Mouse (Mus musculus): ENCODE data around the gene Alkbh3. TPM values are rescaled to one million over a fixed set of nuclear protein-coding genes. Genes with fewer than 3 reads are reported as not detected.

Alkbh3 gene
- polyA plus RNA-seq, 1 experiment from 2014 or later, result 58.8 TPM

DNA sequence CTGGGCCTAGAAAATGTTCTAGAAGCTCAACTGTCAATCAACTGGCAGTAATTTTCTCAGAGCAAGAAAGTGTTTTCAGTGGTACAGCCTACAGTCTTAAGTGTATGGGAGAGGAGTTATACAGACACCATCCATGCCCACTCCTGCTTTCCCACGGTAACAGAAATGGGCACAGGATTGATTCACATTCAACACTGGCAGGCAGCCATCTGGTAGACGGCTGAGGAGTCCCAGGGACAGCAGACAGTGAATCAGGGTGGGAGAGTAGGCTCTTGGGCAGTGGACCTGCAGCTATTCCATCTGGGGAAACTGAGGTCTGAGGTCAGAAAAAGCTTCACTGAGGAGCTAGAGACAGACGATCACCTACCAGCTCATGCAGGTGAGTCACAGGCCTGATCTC, 39.0 kb downstream of the Alkbh3 start:
- no peak for TF ChIP-seq CTCF (IDR thresholded peaks at IDR 0.05; ENCODE audit: low read depth)
- Histone ChIP-seq H3K4me2 (replicated peaks; ENCODE audit: low read depth) (no peak overlapping the region), H3K27ac (ENCODE audit: low read depth, low read length) (no peak overlapping the region), H3K36me3 (ENCODE audit: control insufficient read depth, insufficient read depth) (no peaks in the 10 kb centered on the region), H3K9ac (ENCODE audit: low read depth, low read length) (no peak overlapping the region), H3K4me1 (replicated peaks; ENCODE audit: control insufficient read depth, insufficient read depth, low read length) (no peaks in the 10 kb centered on the region; the same call in 1 of the 2 replicates), H3K9me3 (ENCODE audit: control insufficient read depth) (no peaks in the 10 kb centered on the region), H3K4me3 (ENCODE audit: low read depth, low read length) (no peak overlapping the region), H3K27me3 (replicated peaks; ENCODE audit: control insufficient read depth, insufficient read depth, low read length) (no peaks in the 10 kb centered on the region)
- 66% methylated on average over 3 of the region's 3 CpGs for WGBS
- no peak for ATAC-seq

- no peak for TF ChIP-seq CTCF (IDR thresholded peaks at IDR 0.05; ENCODE audit: low read depth)
- Histone ChIP-seq H3K27me3 (replicated peaks; ENCODE audit: control insufficient read depth, insufficient read depth, low read length) (no peaks in the 10 kb centered on the region), H3K4me1 (replicated peaks; ENCODE audit: control insufficient read depth, insufficient read depth, low read length) (no peaks in the 10 kb centered on the region), H3K9me3 (ENCODE audit: control insufficient read depth) (no peaks in the 10 kb centered on the region), H3K27ac (ENCODE audit: low read depth, low read length) (no peak overlapping the region), H3K9ac (ENCODE audit: low read depth, low read length) (no peak overlapping the region), H3K36me3 (ENCODE audit: control insufficient read depth, insufficient read depth) (no peaks in the 10 kb centered on the region), H3K4me2 (replicated peaks; ENCODE audit: low read depth) (no peak overlapping the region), H3K4me3 (ENCODE audit: low read depth, low read length) (no peak overlapping the region)
- no peak for ATAC-seq
- WGBS, result 59% methylated on average over 7 of the region's 7 CpGs
Observed at GRCm38 (mm10) chr2:93964494-93965160, 46.0 kb downstream of the Alkbh3 start.

- H3K27me3 ChIP-seq (replicated peaks; ENCODE audit: control insufficient read depth, insufficient read depth, low read length), result 0 out of 2 replicates have a peak, but pooled peaks cover 6% of the 10 kb centered on the region
- no peak overlapping the region for H3K9ac ChIP-seq (ENCODE audit: low read depth, low read length)
- no peaks in the 10 kb centered on the region for H3K9me3 ChIP-seq (ENCODE audit: control insufficient read depth)
- H3K4me2 ChIP-seq (replicated peaks; ENCODE audit: low read depth), result no peak overlapping the region
- no peak for TF ChIP-seq CTCF (IDR thresholded peaks at IDR 0.05; ENCODE audit: low read depth)
- no peak overlapping the region for H3K4me3 ChIP-seq (ENCODE audit: low read depth, low read length)
- H3K4me1 ChIP-seq (replicated peaks; ENCODE audit: control insufficient read depth, insufficient read depth, low read length), result no peaks in the 10 kb centered on the region
- no peak overlapping the region for H3K27ac ChIP-seq (ENCODE audit: low read depth, low read length)
- no peak for ATAC-seq
- no peaks in the 10 kb centered on the region for H3K36me3 ChIP-seq (ENCODE audit: control insufficient read depth, insufficient read depth)
- 89% methylated on average over 1 of the region's 1 CpGs for whole genome bisulfite sequencing
Observed at GRCm38 (mm10) chr2:93963802-93964201, 46.8 kb downstream of the Alkbh3 start.

GRCm38 (mm10) chr2:93961716-93962115, 48.9 kb downstream of the Alkbh3 start:
- Histone ChIP-seq H3K4me3 (ENCODE audit: low read depth, low read length) (no peak overlapping the region), H3K9me3 (ENCODE audit: control insufficient read depth) (no peaks in the 10 kb centered on the region), H3K27ac (ENCODE audit: low read depth, low read length) (no peak overlapping the region), H3K36me3 (ENCODE audit: control insufficient read depth, insufficient read depth) (no peaks in the 10 kb centered on the region), H3K9ac (ENCODE audit: low read depth, low read length) (no peak overlapping the region), H3K27me3 (replicated peaks; ENCODE audit: control insufficient read depth, insufficient read depth, low read length) (peaks cover 15% of the 10 kb centered on the region), H3K4me1 (replicated peaks; ENCODE audit: control insufficient read depth, insufficient read depth, low read length) (no peaks in the 10 kb centered on the region), H3K4me2 (replicated peaks; ENCODE audit: low read depth) (no peak overlapping the region)
- 55% methylated on average over 8 of the region's 8 CpGs for WGBS
- TF ChIP-seq CTCF (IDR thresholded peaks at IDR 0.05; ENCODE audit: low read depth), result no peak
- ATAC-seq, result no peak

DNA sequence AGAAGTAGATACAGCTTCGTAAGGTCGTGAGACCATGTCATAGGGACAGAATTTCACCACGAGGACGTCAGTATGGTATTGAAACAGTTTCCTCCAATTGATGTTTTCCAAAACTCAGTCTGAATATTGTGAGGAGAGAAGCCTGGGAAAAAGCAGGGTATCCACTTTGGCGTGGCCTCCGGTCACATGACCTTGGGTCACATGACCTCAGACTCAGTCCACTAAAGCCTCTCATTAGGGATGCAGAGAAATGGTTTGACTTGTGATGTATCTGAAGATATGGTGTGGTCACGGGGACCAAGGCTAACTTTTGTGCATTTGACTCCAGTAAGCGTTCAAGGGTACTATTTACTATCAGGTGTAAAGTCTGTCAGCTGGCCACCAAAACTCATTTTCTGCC, 51.3 kb downstream of the Alkbh3 start:
- WGBS, result 77% methylated on average over 8 of the region's 8 CpGs

DNA sequence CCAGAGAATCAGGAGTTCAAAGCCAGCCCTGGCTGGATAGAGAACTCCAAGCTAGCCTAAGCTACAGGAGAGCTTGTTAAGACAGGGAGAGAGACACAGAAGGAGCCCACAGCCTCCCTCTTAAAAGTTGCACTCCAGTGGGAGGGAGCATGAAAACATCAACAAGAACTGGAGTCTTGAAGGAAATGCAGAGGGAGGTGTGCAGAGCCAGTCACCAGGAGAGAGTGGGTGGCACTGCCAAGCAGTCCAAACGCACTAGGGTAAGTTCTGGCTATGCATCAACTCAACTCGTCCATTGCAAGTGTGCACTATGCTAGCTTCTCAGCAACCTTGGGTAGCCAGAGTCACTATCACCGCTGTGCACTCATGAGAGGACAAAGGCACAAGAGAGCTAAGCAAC, 52.4 kb downstream of the Alkbh3 start:
- H3K27me3 ChIP-seq (replicated peaks; ENCODE audit: control insufficient read depth, insufficient read depth, low read length), result peaks cover 37% of the 10 kb centered on the region
- H3K9me3 ChIP-seq (ENCODE audit: control insufficient read depth), result no peaks in the 10 kb centered on the region
- H3K4me1 ChIP-seq (replicated peaks; ENCODE audit: control insufficient read depth, insufficient read depth, low read length), result no peaks in the 10 kb centered on the region
- no peak overlapping the region for H3K27ac ChIP-seq (ENCODE audit: low read depth, low read length)
- H3K36me3 ChIP-seq (ENCODE audit: control insufficient read depth, insufficient read depth), result no peaks in the 10 kb centered on the region
- WGBS, result 69% methylated on average over 3 of the region's 3 CpGs
- TF ChIP-seq CTCF (IDR thresholded peaks at IDR 0.05; ENCODE audit: low read depth), result no peak
- ATAC-seq, result no peak
- no peak overlapping the region for H3K4me3 ChIP-seq (ENCODE audit: low read depth, low read length)
- no peak overlapping the region for H3K4me2 ChIP-seq (replicated peaks; ENCODE audit: low read depth)
- no peak overlapping the region for H3K9ac ChIP-seq (ENCODE audit: low read depth, low read length)

More for the DNA sequence above, 51.3 kb downstream of the Alkbh3 start:
- Histone ChIP-seq H3K9me3 (ENCODE audit: control insufficient read depth) (no peaks in the 10 kb centered on the region), H3K27me3 (replicated peaks; ENCODE audit: control insufficient read depth, insufficient read depth, low read length) (peaks cover 31% of the 10 kb centered on the region), H3K36me3 (ENCODE audit: control insufficient read depth, insufficient read depth) (no peaks in the 10 kb centered on the region), H3K4me3 (ENCODE audit: low read depth, low read length) (no peak overlapping the region), H3K4me2 (replicated peaks; ENCODE audit: low read depth) (no peak overlapping the region), H3K27ac (ENCODE audit: low read depth, low read length) (no peak overlapping the region), H3K4me1 (replicated peaks; ENCODE audit: control insufficient read depth, insufficient read depth, low read length) (no peaks in the 10 kb centered on the region), H3K9ac (ENCODE audit: low read depth, low read length) (no peak overlapping the region)
- TF ChIP-seq CTCF (IDR thresholded peaks at IDR 0.05; ENCODE audit: low read depth), result no peak
- no peak for ATAC-seq

All from intestine, postnatal 0 days (tissue).